Mouse (Mus musculus) heart, postnatal 0 days (tissue): ENCODE data around the gene Arfgap2.

Source experiments
- CTCF ChIP-seq: IDR thresholded peaks from 2 replicates; pipeline ENCODE4 v1.5.1; 2016; ENCODE audit warnings: antibody characterized with exemption, control low read depth, low read depth
- EP300 ChIP-seq: IDR thresholded peaks from 2 replicates; pipeline ENCODE4 v1.6.1; 2016; ENCODE audit warnings: antibody characterized with exemption, low read depth

DNA sequence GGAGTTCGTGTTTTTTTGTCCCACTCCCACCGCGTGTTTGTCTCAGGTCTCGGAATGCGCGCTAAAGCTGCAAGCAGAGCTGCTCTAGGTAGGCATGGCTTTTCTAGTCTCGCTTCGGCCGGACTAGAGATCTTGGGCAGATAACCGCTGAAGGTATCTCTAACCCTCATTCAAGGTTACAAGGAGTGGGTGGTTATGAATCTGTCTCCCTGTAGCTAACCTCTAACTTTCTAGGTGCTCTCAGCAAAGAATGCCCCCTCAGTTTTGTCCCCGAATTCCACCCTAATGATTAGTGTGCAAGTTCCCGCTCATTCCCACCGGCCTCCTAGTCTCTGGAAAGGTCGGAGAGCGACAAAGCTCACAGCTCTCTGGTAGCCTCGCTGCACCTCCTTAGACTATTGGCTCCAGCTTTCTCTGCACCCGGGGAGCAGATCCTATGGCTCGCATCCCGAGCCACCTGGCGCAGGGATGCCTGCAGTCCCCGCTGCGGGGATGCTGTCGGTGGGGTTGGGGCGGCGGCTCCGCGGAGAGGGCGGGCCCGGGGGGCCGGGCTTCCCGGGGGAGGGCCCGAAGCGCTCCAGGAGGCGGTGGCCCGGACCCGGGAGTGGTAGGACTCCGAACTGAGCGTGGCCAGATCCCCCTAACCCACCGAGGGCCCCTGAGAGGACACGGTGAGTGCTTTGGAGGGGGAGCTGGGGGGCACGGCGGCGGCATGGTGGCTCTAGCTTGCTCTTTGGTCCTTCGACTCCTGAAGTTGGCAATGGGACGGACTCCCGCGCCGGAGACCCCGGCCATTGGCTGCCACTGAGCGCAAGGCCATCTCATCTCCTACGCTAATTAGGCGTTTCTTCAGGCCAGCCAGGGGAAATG is 8.3 kb upstream of the Arfgap2 start:
- TF ChIP-seq CTCF: no peak
- TF ChIP-seq EP300: no peak
